Mouse (Mus musculus) CD4-positive, CD25-positive, alpha-beta regulatory T cell, adult 2 months (primary cell): Measurements from ENCODE around the gene Kars.
A peak's percentile ranks its signal among the peaks of the same experiment; 100 is the strongest.

Experiments
- DNase-seq: peaks from one replicate; pipeline ENCODE4 v3.0.0-alpha.2; 2012; ENCODE audit warnings: low read depth, low spot score

Gene Kars

DNA sequence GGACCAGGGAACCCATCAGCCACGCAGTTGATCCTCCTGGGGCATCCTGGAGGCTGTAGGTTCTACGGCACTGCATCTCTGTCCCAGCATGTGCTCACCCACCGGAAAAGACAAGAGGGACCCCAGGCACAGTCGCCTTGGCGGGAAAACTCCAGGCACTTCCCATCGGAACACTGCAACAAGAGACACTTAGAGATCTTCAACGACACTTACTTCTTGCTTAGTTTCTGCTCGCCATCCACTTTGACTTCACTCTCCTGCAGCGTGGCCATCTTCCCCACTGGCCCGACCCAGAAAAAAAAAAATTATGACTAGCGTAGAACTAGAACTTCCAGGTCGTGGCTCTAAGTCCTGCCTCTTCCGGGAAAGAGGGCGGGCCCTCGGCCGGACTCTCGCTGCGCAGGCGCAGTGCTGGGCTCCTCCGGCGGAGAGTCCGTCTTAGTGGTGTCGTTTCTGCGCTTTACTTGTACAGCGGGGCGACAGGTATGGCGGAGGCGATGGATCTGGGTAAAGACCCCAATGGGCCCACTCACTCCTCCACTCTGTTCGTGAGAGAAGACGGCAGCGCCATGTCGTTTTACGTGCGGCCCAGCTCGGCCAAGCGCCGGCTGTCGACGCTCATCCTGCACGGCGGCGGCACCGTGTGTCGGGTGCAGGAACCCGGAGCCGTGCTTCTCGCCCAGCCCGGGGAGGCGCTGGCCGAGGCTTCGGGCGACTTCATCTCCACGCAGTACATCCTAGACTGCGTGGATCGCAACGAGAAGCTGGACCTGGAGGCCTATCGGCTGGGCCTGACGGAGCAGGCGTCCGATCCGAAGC is at the start of gene Kars, which contains the start of gene Terf2ip:
Gene Kars (minus strand): TSS at position 327 of the 819 bp plus-strand sequence.
Gene Terf2ip (plus strand): TSS at position 402 of the 819 bp plus-strand sequence.
- peak; percentile 96 for DNase-seq

DNA sequence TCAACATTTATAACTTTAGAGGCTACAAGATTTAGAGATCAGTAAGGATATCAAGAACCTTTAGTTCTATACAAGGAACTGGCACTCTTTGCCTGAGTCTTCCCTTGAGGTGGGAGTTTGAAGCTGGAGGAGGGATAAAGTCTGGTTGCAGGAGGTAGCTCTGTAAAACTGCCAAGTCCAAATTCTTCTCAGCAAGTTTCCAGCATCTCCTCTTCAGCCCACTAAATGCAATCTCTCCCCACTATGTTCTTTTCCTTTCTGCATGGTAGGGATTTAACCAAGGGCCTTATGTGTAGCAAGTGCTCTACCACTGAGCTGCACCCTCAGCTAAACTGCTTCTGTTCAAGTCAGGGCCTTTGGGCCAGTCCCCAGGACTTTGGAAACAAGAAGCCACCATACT is 43.3 kb upstream of the Kars start:
- DNase-seq: no peak

DNA sequence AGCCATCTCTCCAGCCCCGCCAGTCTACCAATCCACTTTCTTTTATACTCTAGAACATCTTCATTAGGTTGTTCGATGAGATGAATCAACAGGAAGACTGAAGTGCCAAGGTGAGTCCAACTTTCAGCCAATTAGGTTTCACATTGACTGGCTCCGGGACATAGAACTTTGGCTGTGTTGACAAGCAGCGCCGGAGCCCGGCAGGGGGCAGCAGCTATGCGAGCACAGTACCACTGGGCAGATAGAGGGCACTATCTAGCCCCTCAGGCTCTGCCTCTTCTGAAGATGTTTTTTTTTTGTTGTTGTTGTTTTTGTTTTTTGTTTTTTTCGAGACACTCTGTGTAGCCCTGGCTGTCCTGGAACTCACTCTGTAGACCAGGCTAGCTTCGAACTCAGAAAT is 40.4 kb upstream of the Kars start:
- DNase-seq: no peak

DNA sequence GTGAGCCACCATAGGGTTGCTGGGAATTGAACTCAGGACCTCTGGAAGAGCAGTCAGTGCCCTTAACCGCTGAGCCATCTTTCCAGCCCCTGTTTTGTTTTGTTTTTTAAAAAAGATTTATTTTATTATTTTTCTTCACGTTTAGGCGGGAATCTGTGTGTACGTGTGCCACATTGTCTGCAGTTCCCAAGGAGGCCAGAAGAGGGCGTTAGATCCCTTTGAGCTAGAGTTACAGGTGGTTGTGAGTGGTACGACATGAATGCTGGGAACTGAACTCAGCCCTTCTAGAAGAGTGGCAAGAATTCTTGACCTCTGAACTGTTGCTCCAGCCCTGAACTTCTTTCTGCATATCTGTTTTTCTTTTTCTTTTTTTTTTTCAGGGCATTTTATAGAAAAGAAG is 38.9 kb upstream of the Kars start:
- DNase-seq: peak; percentile 7

DNA sequence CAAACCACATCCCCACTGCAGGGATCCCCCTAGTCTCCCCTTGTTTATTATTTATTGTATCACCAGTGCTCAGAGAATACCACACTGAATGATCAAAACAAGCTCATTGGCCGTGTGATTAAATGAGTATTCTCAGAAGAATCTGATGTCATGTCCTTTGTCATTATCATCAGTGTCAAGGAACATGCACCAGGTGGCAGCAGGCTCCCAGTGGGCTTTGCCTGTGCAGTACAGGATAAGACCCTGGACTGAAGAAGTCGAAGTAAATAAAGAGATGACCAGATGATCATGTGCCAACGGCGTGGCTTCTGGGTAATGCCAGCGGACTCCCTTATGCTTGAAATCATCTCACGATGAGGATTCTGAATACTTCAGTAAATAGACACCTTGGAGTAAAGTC is 37.2 kb upstream of the Kars start:
- DNase-seq: no peak

DNA sequence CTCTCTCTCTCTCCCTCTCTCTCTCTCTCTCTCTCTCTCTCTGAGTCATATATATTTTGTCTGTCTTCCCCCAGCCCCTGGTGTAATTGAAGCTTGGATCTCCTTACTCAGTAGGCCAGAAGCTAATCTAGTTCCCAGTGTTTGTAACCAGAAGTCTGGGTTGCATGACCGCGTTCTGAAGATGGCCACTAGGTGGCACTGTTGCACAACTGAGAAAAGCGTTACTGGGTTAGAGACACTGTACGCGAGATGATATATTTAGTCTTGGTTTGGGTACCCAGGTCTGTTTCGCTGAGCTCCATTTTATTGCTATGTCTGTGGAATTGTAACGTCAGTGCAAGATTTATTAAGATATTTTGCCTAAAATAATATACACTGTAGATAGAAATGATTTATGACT is 34.8 kb upstream of the Kars start:
- DNase-seq: peak; percentile 83

DNA sequence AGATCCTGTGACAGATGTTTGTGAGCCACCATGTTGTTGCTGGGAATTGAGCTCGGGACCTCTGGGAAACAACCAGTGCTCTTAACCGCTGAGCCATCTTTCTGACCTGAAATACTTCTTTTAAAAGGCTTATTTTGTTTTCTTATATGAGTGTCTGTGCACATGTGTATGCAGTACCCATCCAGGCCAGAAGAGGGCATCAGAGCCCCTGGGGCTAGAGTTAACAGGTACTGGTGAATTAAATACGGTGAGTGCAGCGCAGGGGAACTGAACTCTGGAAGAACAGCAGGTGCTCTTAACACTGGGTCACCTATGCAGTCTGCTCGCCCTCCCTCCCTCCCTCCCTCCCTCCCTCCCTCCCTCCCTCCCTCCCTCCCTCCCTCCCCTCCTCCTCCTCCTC is 34.1 kb upstream of the Kars start:
- DNase-seq: peak; percentile 38

DNA sequence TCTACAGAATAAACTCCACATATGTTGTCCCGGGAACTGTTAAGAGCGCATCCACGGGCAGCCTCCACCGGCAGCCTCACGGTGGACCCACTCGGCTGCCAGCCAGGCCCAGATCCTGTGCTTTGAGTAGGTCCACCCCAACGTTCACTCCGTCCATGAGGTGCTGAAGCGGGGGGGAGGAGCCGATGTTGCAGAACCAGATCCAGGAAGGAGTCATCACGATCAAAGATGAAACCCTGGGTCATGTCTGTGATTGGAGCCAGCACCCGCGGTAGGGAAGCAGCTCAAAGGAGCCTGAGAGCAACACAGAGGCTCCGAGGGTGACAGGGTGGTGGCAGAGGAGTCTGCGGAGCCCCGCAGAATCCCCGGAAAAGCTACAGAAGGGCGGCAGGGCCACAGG is 26.4 kb upstream of the Kars start:
- DNase-seq: no peak

DNA sequence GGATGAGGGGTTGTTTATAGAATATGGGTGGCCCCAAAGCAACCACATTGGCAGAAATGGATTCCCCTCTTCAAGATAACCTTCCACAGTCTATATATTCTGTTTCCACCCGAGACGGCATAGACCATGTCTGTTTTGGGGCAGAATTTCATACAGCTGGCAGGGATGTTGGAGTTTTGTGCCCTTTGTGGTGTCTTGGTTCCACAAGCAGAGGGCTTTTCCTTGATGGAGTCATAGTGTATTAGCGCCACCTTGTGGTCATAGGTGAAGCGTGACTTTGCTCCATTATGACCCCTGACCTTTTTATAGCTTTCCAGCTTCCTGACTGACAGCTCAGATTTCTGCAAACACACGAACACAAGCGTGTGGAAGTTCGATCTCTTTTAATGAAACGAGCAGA is 23.5 kb upstream of the Kars start:
- DNase-seq: peak; percentile 82

DNA sequence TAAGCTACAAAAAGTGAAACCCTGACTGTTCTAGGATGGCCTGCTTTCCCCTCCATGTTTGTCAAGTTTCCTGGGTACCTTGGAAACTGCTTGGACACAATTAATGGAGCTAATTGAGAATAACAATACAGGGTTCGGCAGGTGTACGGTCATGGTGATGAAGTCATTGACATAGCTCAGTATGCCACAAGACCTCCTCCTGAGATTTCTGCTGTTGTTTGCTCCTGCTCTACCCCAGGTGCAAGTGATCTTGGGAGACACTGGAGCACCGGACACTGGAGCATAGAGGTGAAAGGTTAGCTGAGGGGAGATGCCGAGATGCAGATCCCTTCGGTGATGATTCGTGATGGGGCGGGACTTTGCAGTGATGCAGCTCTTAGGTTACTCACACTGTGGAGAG is 21.9 kb upstream of the Kars start:
- DNase-seq: no peak

DNA sequence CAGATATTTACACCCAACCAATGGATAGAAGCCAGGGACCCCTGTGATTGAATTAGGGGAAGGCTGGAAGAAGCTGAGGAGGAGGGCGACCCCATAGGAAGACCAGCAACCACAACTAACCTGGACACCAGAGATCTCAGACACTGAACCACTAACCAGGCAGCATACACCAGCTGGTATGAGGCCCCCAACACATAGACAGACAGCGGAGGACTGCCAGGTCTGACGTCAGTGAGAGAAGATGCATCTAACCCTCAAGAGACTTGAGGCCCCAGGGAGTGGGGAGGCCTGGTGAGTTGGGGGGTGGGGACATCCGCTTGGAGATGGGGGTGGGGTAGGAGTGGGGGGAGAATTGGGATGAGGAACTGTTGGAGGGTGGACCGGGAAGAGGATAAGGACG is 19.5 kb upstream of the Kars start:
- DNase-seq: no peak

DNA sequence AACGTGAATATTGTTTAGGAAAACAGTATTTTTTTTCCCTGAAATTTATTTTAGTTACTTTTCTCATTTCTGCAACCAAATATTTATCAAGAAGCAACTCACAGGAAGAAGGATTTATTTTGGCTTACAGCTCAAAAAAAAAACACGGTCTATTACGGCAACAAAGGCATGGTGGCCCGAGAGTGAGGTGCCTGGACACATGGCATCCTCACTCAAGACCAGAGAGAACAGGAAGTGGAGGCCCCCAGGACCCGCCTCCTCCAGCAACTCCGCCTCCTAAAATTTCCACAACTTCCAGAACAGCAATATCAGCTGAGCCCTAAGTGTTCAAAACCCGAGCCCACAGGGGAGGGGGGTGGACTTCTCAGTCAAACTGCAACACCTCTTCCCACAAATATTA is 18.3 kb upstream of the Kars start:
- DNase-seq: no peak

DNA sequence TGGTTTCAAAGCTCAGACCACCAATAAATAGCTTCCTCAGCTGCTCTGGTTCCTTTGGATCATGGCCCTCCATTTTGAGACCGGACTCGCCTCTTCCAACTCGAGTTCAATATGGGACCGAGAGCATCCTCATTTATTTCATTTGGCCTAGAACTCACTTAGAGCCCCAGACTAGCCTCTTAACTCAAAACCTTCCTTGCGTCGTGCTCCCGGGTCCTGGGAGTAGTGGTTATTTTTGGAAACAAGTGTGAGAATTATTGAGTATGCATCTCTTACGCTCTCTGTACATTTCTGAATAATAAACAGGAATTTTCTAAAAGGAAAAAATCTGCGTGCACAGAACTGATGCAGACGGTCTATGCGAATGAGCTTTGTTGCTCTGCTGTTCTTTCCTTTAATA is 3.8 kb upstream of the Kars start, which contains the start of gene Gm6793:
Gene Gm6793 (minus strand): TSS at position 101 of the 400 bp plus-strand sequence.
- DNase-seq: no peak

DNA sequence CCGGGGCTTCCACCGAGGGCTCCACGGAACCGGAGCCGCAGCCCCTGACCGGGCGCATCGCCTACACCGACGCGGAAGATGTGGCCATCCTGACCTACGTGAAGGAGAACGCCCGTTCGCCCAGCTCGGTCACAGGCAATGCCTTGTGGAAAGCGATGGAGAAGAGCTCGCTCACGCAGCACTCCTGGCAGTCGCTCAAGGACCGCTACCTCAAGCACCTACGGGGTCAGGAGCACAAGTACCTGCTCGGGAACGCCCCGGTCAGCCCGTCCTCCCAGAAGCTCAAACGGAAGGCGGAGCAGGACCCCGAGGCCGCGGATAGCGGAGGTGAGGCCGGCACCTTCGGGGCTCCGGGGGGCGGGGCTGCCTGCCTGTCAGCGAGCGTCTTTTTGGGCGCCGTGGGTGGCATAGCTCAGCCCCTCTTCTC is 706 bp upstream of the Kars start:
- DNase-seq: peak; percentile 56

DNA sequence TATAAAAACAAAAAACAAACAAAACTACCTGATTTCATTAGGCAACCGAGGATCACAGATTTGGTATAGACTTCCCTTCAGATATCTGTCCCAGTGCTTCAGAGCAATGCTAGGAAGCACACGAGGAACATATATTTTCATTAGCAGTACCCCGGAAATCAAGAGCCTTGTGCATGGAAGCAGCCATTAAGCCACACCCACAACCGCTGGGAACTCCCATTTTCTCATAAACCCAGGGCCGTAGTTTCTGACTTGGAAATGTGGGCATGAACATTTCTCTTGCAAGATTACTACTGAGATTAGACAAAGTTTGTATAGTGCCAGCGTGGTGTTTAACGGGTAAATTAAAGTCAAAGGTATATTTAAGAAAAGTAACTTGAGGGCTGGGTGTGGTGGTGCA is 1.6 kb downstream of the Kars start:
- DNase-seq: no peak

DNA sequence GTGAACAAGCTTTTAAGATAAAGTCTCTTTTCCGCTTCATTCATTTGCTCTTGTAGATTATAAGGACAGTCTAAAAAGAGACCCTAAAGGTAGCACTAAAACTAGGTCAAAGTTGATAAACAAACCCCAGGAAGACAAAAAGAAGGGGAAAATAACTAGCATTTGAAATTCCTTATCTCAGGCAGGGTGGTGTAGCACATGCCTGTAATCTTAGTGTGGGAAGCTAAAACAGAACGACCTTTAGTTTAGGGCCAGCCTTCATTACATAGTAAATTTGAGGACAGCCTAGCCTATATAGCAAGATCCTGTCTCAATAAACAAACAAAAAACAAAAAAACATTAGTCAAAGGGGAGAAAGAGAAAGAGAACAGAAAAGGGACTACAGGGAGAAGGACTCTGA is 3.5 kb downstream of the Kars start:
- DNase-seq: no peak

DNA sequence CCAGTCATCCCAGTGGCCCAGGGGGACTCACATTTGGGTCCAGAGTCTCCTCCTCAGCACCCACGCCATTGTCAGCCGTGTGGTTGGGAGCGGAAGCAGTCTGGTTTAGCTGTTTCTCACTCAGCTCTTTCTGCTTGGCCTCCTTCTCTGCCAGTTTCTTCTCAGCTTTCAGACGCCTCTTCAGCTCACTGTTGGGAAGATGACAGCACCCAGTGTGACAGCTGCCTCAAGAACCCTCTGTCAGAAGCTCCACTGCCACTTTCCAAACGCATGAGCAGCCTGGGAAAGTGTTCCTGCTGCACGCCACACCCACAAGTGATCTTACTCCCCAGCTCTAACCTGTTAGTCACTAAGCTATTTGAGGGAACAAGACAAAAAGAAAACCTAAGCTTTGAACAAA is 5.5 kb downstream of the Kars start:
- DNase-seq: no peak

DNA sequence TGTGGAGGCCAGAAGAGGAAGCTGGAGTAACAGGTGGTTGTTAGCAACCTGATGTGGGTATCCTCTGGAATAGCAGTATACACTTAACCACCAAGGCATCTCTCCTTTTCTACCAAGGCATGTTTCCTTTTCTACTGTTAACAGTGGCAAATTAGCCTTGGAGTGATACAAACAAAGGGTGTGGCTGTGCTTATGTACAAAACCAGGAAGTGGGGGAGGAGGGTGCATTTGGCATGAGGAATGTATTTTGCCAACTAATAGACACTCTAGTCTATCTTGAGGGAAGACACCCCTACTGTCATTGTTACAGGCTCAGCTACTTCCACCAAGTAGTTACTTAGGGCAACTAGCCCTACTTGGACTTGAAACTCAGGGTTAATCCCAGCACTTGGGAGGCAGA is 6.4 kb downstream of the Kars start:
- no peak for DNase-seq

DNA sequence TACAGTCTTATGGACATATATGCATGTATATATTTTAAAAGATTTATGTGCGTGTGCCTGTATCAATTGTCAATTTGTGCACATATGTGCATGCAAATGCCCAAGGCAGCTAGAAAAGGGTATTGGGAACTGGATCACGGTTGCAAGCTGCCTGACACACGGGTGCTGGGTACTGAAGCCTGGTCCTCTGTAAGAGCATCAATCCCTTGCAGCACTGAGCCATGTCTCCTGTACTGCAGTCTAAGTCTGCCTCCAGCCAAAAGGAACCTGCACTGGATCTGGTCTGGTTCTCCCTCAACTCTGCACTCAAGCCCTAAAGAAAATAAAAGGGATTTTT is 18.5 kb downstream of the Kars start:
- no peak for DNase-seq

DNA sequence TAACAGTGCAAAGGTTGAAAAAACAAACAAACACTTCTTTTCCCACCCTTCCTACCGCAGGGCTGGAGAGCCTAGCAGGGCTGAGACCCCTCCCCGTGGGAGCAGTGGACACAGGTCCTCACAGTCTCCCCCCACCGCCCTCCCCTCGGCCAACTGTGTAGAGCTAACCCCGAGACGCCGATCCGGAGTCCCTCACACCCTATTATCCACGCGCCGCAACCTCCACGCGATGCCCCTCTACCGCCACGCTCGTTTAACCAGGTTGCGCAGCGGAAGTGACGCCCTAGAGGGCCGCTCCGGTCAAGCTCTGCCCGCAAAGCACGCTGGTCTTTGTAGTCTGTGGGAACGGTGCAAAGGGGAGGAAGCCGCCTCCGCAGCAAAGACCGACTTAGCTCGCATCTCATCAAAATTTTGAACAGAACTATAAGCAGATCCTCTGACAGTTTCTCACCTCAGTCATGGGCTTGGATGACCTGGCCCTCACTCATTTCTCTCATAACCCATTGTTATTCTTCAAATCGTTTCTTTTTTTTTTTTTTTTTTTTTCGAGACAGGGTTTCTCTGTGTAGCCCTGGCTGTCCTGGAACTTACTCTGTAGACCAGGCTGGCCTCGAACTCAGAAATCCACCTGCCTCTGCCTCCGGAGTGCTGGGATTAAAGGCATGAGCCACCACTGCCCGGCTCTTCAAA is 19.0 kb downstream of the Kars start, which contains the start of gene Adat1:
Gene Adat1 (minus strand): TSS at position 290 of the 690 bp plus-strand sequence.
- DNase-seq: peak; percentile 92

DNA sequence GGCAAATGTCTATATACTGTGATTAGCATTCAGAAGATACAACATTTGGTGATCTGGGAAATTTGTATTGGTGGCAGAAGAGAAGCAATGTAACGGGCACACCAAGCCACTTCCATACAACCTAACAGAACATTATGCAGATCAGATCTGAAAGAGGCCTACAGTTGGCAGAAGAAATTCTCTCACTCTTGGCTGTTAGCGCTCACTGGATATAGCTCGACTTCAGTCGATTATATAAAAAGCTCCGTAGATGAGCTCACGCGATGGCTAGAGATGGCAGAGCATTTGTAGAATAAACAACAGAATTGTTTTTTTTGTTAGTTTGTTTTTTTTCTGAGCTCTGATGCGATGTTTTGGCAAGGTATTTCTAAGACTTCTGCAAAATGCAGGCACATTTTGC is 19.8 kb downstream of the Kars start:
- no peak for DNase-seq

DNA sequence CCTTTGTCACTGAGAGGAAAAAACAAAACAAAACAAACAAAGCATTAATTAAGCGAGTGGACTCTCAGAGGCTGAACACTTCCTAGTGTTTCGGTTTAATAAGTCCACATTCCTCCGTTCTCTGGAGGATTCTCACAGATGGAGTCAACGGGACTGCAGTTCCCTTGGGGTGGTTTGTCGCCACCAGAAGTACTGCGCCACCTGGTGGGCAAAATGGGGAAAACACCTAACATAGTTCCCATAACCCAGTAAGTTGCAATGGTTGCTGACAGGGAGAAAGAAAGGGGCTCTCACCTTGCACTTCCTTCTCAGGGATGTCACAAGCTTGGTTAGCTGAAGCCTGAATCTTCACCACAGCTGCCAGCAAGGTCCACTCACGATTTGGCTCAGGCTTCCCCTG is 21.2 kb downstream of the Kars start:
- DNase-seq: peak; percentile 90

DNA sequence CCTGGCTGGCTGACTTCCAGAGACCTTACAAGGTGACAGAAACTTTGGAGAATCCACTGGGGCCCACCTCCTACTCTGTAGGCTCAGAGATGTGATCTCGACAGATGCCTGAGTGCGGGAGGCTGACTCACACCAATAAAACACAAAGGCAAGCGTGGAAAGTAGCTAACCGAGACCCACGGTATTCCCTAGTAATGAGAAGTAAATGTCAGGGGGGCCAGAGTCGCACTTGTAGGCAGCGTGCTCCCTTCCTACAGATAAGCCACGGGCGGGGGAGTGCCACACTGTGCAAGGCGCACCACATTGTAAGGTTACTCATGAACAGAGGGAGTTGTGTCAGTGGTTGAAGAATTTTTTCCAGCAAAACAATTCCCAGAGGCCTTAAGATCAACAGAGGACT is 26.6 kb downstream of the Kars start:
- no peak for DNase-seq
